Mouse (Mus musculus): ENCODE measurements around the gene Dgkq. TPM values are rescaled to one million over a fixed set of nuclear protein-coding genes. Genes with fewer than 3 reads are reported as not detected.
A peak's percentile ranks its signal among the peaks of the same experiment; 100 is the strongest.

Gene Dgkq
- polyA plus RNA-seq, 2 experiments: 1.9 to 4.7 TPM

DNA sequence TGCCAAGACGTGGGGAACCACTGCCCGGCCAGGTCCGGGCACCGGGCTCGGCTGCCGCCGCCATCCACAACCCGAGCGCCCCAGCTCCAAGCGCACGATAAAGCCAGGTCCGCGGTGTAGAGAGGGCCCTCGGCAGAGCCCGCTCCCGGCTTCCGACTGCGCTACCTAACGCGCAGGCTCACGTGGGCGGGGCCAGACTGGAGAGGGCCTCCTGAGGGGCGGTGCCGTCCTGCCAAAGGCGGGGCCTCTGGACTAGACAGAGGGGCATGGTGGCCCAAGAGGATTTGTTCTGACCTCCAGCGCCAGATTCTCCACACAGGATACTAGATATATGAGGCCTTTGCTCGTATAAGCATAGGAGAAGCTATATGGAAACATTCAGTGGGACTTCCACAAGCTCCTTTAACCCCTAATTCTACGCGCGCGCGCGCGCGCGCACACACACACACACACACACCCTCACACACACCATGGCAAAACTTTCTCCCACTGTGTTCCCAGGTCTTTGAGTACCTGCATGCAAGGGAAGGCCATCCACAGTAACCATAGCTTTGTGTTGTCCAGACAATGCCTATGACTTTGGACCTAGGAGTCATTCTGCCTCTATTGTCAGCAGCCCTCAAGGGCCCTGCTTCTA is 8.7 kb downstream of the Dgkq start:
- peak; percentile 82 to 86 (median 84) for DNase-seq (ENCODE audit: low read depth in 3 of 3, low spot score in 3 of 3)
- Histone ChIP-seq H3K9me3 (ENCODE audit: control insufficient read depth, low read length) (no peaks in the 10 kb centered on the region), H3K4me1 (replicated peaks; ENCODE audit: control insufficient read depth in 2 of 2, insufficient read depth in 2 of 2, low read length in 1 of 2) (peaks cover 0 to 12% of the 10 kb centered on the region in 2 experiments; a peak in 3 of 4 replicates), H3K9ac (replicated peaks) (peak overlapping the region; percentile 84), H3K36me3 (replicated peaks; ENCODE audit: control insufficient read depth, insufficient read depth, low read depth) (no peaks in the 10 kb centered on the region; the same call in 1 of the 2 replicates), H3K27me3 (ENCODE audit: control insufficient read depth, insufficient read depth, low read length) (peaks cover 2% of the 10 kb centered on the region; the same call in 1 of the 2 replicates), H3K27ac (peak overlapping the region; percentile 41), H3K4me2 (ENCODE audit: low read depth) (peak overlapping the region; percentile 80), H3K4me3 (ENCODE audit: insufficient read depth in 1 of 2, low read depth in 2 of 2, low read length in 2 of 2) (peak overlapping the region; percentile 77 to 83)
- TF ChIP-seq EP300 (IDR thresholded peaks at IDR 0.05; ENCODE audit: low read depth) (no peak), CTCF (IDR thresholded peaks at IDR 0.05; ENCODE audit: low read depth) (no peak)
- WGBS (ENCODE audit: insufficient replicate concordance): 17% methylated on average over 35 of the region's 36 CpGs
- peak; percentile 99 for ATAC-seq (ENCODE audit: insufficient read depth)

DNA sequence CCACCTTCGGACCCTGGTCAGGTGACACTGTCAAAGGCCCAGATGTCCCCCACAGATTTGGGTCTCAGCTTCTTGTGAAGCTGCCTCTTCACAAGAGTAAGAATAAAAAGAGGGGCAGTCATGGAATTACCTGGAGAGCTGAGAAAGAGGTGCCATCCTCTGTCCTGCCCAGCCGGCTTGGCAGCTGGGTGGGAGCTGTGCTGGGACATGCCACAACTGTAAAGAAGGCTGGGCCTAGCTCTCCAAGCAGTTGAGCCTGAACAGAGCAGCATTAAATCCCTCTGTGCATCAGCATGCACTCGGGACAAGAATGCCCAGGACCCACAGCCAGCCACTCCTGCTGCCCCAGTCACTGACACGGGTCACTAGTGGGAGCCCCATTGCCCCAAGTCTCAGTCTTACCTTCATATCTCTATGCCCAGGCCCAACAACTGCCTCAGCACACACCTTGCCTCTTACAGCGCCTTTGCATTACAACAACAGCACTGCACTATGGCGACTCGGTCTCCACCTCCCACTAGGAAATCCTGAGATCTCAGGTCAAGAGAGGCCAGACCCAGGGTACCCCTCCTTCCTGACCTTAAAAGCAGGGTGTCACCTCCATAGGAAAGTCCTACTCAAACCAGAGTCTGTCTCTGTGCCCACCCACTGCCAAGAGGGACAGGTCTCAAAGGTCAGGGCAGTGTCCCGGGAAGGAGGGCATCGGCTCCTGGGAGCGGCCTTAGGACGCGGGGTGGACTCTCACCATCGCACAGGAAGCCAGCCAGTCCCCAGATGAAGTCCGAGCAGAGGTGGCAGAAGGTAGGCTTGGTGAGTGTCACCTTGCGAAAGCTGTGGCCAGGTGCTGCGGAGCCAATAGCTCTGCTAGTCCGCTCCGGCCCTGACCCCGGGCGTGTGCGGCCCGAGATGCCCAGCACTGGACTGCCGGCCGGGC is 9.5 kb downstream of the Dgkq start, which contains the start of gene Idua:
Gene Idua (plus strand): TSS at position 634 of the 934 bp plus-strand sequence.
- 7% methylated on average over 24 of the region's 24 CpGs for WGBS (ENCODE audit: insufficient replicate concordance)
- no peak for TF ChIP-seq EP300 (IDR thresholded peaks at IDR 0.05; ENCODE audit: low read depth)
- TF ChIP-seq CTCF (IDR thresholded peaks at IDR 0.05; ENCODE audit: low read depth): no peak
- ATAC-seq (ENCODE audit: insufficient read depth): peak; percentile 64
- DNase-seq (ENCODE audit: low read depth in 3 of 3, low spot score in 3 of 3): no peak
- Histone ChIP-seq H3K4me3 (ENCODE audit: insufficient read depth in 1 of 2, low read depth in 2 of 2, low read length in 2 of 2) (peak within 1 kb of the TSS; percentile 77 to 83), H3K9me3 (ENCODE audit: control insufficient read depth, low read length) (no peaks in the 10 kb centered on the region), H3K4me2 (ENCODE audit: low read depth) (peak within 1 kb of the TSS; percentile 80), H3K9ac (replicated peaks) (peak within 1 kb of the TSS; percentile 84), H3K36me3 (replicated peaks; ENCODE audit: control insufficient read depth, insufficient read depth, low read depth) (no peaks in the 10 kb centered on the region; the same call in none of the 2 replicates), H3K27ac (peak within 1 kb of the TSS; percentile 41), H3K4me1 (replicated peaks; ENCODE audit: control insufficient read depth in 2 of 2, insufficient read depth in 2 of 2, low read length in 1 of 2) (peaks cover 0 to 12% of the 10 kb centered on the region in 2 experiments; a peak in 3 of 4 replicates), H3K27me3 (ENCODE audit: control insufficient read depth, insufficient read depth, low read length) (peaks cover 2% of the 10 kb centered on the region; the same call in 1 of the 2 replicates)

DNA sequence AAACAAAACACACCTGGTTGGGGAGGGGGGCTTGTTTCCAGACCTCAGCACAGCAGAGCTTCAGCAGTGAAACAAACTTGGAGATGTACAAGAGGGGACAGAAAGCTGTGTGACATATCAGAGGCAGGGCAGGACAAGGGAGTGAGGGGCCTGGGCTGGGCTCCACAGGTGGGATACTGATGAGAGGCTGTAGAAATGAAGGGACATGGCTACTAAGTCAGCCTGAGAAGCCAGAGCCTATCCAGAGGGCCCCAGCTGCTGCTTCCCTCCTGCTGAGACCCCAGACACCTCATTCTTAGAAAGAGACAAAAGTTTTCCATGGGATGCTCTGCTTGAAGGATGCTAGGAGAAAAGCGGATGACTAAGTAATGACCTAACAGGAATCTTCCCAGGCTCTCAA is 10.9 kb downstream of the Dgkq start:
- DNase-seq (ENCODE audit: low read depth in 3 of 3, low spot score in 3 of 3): no peak
- Histone ChIP-seq H3K4me2 (ENCODE audit: low read depth) (no peak overlapping the region), H3K36me3 (replicated peaks; ENCODE audit: control insufficient read depth, insufficient read depth, low read depth) (no peaks in the 10 kb centered on the region; the same call in none of the 2 replicates), H3K9ac (replicated peaks) (no peak overlapping the region), H3K27ac (no peak overlapping the region), H3K4me3 (ENCODE audit: insufficient read depth in 1 of 2, low read depth in 2 of 2, low read length in 2 of 2) (no peak overlapping the region), H3K27me3 (ENCODE audit: control insufficient read depth, insufficient read depth, low read length) (peaks cover 2% of the 10 kb centered on the region; the same call in 1 of the 2 replicates), H3K9me3 (ENCODE audit: control insufficient read depth, low read length) (no peaks in the 10 kb centered on the region), H3K4me1 (replicated peaks; ENCODE audit: control insufficient read depth in 2 of 2, insufficient read depth in 2 of 2, low read length in 1 of 2) (peaks cover 0 to 12% of the 10 kb centered on the region in 2 experiments; a peak in 3 of 4 replicates)
- ATAC-seq (ENCODE audit: insufficient read depth): no peak
- WGBS (ENCODE audit: insufficient replicate concordance): 73% methylated on average over 1 of the region's 1 CpGs
- TF ChIP-seq CTCF (IDR thresholded peaks at IDR 0.05; ENCODE audit: low read depth): no peak
- no peak for TF ChIP-seq EP300 (IDR thresholded peaks at IDR 0.05; ENCODE audit: low read depth)

DNA sequence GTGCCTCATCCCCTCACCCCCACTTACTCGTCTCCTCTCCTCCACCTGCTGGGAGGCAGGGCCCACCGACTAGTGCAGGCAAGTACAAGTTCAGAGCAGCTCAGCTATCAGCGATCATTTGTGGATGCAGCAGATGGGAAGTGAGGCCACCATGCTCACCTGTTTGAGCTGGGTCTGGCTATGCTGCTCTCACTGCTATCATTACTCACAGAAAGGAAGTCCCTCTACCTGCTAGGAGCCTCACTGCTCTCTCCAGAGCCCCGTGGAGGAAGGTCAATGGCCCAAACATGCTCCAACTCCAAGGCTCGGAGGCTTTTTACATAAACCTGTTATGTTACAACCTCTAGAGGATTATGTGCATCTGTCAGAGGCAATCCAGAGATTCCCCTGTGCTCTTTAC is 12.1 kb downstream of the Dgkq start:
- no peak for TF ChIP-seq EP300 (IDR thresholded peaks at IDR 0.05; ENCODE audit: low read depth)
- no peak for TF ChIP-seq CTCF (IDR thresholded peaks at IDR 0.05; ENCODE audit: low read depth)
- DNase-seq (ENCODE audit: low read depth in 3 of 3, low spot score in 3 of 3) (no peak), ATAC-seq (ENCODE audit: insufficient read depth) (no peak)
- peaks cover 0 to 12% of the 10 kb centered on the region in 2 experiments; a peak in 3 of 4 replicates for H3K4me1 ChIP-seq (replicated peaks; ENCODE audit: control insufficient read depth in 2 of 2, insufficient read depth in 2 of 2, low read length in 1 of 2)
- H3K9me3 ChIP-seq (ENCODE audit: control insufficient read depth, low read length): no peaks in the 10 kb centered on the region
- WGBS (ENCODE audit: insufficient replicate concordance): 60% methylated on average over 5 of the region's 5 CpGs
- no peak overlapping the region for H3K9ac ChIP-seq (replicated peaks)
- H3K27me3 ChIP-seq (ENCODE audit: control insufficient read depth, insufficient read depth, low read length): no peaks in the 10 kb centered on the region
- H3K4me2 ChIP-seq (ENCODE audit: low read depth): no peak overlapping the region
- H3K36me3 ChIP-seq (replicated peaks; ENCODE audit: control insufficient read depth, insufficient read depth, low read depth): no peaks in the 10 kb centered on the region; the same call in none of the 2 replicates
- no peak overlapping the region for H3K4me3 ChIP-seq (ENCODE audit: insufficient read depth in 1 of 2, low read depth in 2 of 2, low read length in 2 of 2)
- H3K27ac ChIP-seq: no peak overlapping the region
